Mouse (Mus musculus): ENCODE measurements at regions not wholly inside any gene's neighbourhood (a gene's known extent, or its start where the extent isn't known, plus 50 kb on each side); places are given as distances from the start of the nearest gene placed in this dataset.

GRCm38 (mm10) chr1:177568056-177568816 lies 126.1 kb downstream of the Zbtb18 start:
- DNase-seq (ENCODE audit: low read depth): no peak

- no peak for DNase-seq (ENCODE audit: low read depth)
These were observed 127.4 kb downstream of the Zbtb18 start for GRCm38 (mm10) chr1:177569572-177569971.

GRCm38 (mm10) chr1:177573017-177573725 lies 131.0 kb downstream of the Zbtb18 start:
- no peak for DNase-seq (ENCODE audit: low read depth)

GRCm38 (mm10) chr1:177573781-177574180 lies 131.6 kb downstream of the Zbtb18 start:
- DNase-seq (ENCODE audit: low read depth): no peak

- DNase-seq (ENCODE audit: low read depth): no peak
These were observed 132.2 kb downstream of the Zbtb18 start for GRCm38 (mm10) chr1:177574312-177574711.

GRCm38 (mm10) chr1:177584302-177584886 lies 142.2 kb downstream of the Zbtb18 start:
- no peak for DNase-seq (ENCODE audit: low read depth)

- DNase-seq (ENCODE audit: low read depth): no peak
These were observed 143.2 kb downstream of the Zbtb18 start for GRCm38 (mm10) chr1:177585320-177585719.

- no peak for DNase-seq (ENCODE audit: low read depth)
These were observed 140.6 kb upstream of the 1700016C15Rik start for GRCm38 (mm10) chr1:177589034-177589433.

GRCm38 (mm10) chr1:177589656-177590055 lies 140.0 kb upstream of the 1700016C15Rik start:
- no peak for DNase-seq (ENCODE audit: low read depth)

GRCm38 (mm10) chr1:177591742-177592141 lies 137.9 kb upstream of the 1700016C15Rik start:
- DNase-seq (ENCODE audit: low read depth): no peak

- DNase-seq (ENCODE audit: low read depth): no peak
These were observed 137.3 kb upstream of the 1700016C15Rik start for GRCm38 (mm10) chr1:177592337-177592736.

- DNase-seq (ENCODE audit: low read depth): no peak
These were observed 135.3 kb upstream of the 1700016C15Rik start for GRCm38 (mm10) chr1:177594341-177594740.

GRCm38 (mm10) chr1:177595326-177595914 lies 134.2 kb upstream of the 1700016C15Rik start:
- DNase-seq (ENCODE audit: low read depth): no peak

GRCm38 (mm10) chr1:177597036-177597435 lies 132.6 kb upstream of the 1700016C15Rik start:
- no peak for DNase-seq (ENCODE audit: low read depth)

GRCm38 (mm10) chr1:177605353-177605969 lies 124.2 kb upstream of the 1700016C15Rik start:
- no peak for DNase-seq (ENCODE audit: low read depth)

GRCm38 (mm10) chr1:177607565-177607964 lies 122.0 kb upstream of the 1700016C15Rik start:
- no peak for DNase-seq (ENCODE audit: low read depth)

GRCm38 (mm10) chr1:177608551-177609020 lies 121.0 kb upstream of the 1700016C15Rik start:
- DNase-seq (ENCODE audit: low read depth): no peak

- DNase-seq (ENCODE audit: low read depth): no peak
These were observed 120.4 kb upstream of the 1700016C15Rik start for GRCm38 (mm10) chr1:177609226-177609625.

GRCm38 (mm10) chr1:177609683-177610082 lies 119.9 kb upstream of the 1700016C15Rik start:
- no peak for DNase-seq (ENCODE audit: low read depth)

- no peak for DNase-seq (ENCODE audit: low read depth)
These were observed 119.5 kb upstream of the 1700016C15Rik start for GRCm38 (mm10) chr1:177610156-177610555.

GRCm38 (mm10) chr1:177612546-177612945 lies 117.1 kb upstream of the 1700016C15Rik start:
- DNase-seq (ENCODE audit: low read depth): no peak

- DNase-seq (ENCODE audit: low read depth): no peak
These were observed 114.0 kb upstream of the 1700016C15Rik start for GRCm38 (mm10) chr1:177615609-177616008.
